Mouse (Mus musculus) limb, embryonic 10.5 days (tissue): Measurements from ENCODE around the gene Reck. TPM values are rescaled to one million over a fixed set of nuclear protein-coding genes. Genes with fewer than 3 reads are reported as not detected.

Experiments used
- DNase-seq: peaks from one replicate; pipeline ENCODE4 v3.0.0-alpha.2; 2017; ENCODE audit warnings: low spot score
- H3K27ac ChIP-seq: fragments of 300-500 bp; sonication (generic); 2 replicates; pipeline ENCODE4 v1.5.1; 2016; ENCODE audit warnings: mild to moderate bottlenecking
- H3K27me3 ChIP-seq: fragments of 300-500 bp; sonication (generic); 2 replicates; pipeline ENCODE4 v1.6.1; 2016; ENCODE audit warnings: low read depth, mild to moderate bottlenecking; ENCODE audit not compliant: poor library complexity, severe bottlenecking
- H3K36me3 ChIP-seq: fragments of 300-500 bp; sonication (generic); 2 replicates; pipeline ENCODE4 v1.6.1; 2016; ENCODE audit warnings: mild to moderate bottlenecking, moderate library complexity
- H3K4me1 ChIP-seq: fragments of 300-500 bp; sonication (generic); 2 replicates; pipeline ENCODE4 v1.6.1; 2016
- H3K4me3 ChIP-seq: fragments of 300-500 bp; sonication (generic); 2 replicates; pipeline ENCODE4 v1.5.1; 2016; ENCODE audit warnings: mild to moderate bottlenecking, moderate library complexity
- H3K9me3 ChIP-seq: fragments of 300-500 bp; sonication (generic); replicated peaks from 2 replicates; pipeline ENCODE4 v1.6.1; 2016; ENCODE audit warnings: mild to moderate bottlenecking
- WGBS: fragments of 180-500 bp; shearing (Covaris S2); methylation state at CpG from one replicate; pipeline ENCODE4 v1.1.7; 2016; 5-methylcytosine and 5-hydroxymethylcytosine counted together
- polyA plus RNA-seq: library from polyadenylated mRNA; unstranded; fragments of >200 nt; fragmentation: Nextera tagmentation; extraction: Ambion mirVana; gene quantifications from 2 replicates; pipeline ENCODE4 v1.2.1, GENCODE M21; 2016

Gene Reck
- polyA plus RNA-seq, 1 experiment from 2014 or later: 22.9 TPM

DNA sequence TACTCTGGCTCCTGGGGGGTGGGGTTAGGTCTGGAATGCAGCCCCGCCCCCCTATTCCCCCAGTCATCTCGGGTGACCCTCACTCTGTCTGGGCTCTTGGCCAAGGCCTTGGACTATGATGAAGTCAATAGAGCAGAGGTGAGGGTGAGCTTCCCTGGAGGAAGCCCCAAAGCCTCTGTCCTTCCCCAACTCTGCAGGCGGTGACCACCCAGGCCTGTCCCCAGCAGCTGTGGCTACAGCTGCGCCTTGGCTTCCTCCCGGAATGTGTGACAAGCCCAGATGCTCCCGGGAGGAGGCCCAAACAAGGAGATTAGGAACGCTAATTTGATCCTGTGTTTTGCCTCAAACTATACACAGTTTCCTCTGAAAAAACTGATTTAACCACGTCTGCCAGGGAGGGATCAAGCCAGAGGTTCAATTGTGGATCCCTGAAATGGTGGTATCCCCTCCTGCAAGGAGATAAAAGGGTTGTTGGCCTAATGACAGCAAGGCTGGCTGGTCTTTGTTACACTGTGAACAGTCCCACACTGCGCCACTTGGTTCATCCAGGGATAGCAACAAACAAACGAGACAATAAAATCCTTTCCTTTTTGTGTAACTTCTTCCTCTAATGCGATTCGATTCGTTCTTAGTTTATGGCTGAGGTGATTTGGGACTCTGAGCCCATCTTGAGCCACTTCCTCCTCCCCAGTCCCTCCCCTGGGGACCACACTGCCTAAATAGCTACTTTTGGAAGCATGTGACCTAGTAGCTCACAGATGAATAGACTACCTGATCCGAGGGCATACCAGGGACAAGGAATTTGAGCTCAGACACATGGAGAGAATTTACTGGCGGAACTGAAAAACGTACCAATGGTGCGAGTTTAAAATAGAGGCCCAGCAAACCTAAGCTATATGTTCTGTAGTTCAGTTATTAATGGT lies 103.5 kb downstream of the Reck start:
- Histone ChIP-seq H3K9me3 (no peaks in the 10 kb centered on the region), H3K27me3 (0 out of 2 replicates have a peak, but pooled peaks cover 6% of the 10 kb centered on the region), H3K27ac (peak overlapping the region; percentile 78), H3K4me3 (no peak overlapping the region), H3K4me1 (peaks cover 22% of the 10 kb centered on the region), H3K36me3 (no peaks in the 10 kb centered on the region)
- WGBS: 25% methylated on average over 17 of the region's 17 CpGs
- DNase-seq: no peak

DNA sequence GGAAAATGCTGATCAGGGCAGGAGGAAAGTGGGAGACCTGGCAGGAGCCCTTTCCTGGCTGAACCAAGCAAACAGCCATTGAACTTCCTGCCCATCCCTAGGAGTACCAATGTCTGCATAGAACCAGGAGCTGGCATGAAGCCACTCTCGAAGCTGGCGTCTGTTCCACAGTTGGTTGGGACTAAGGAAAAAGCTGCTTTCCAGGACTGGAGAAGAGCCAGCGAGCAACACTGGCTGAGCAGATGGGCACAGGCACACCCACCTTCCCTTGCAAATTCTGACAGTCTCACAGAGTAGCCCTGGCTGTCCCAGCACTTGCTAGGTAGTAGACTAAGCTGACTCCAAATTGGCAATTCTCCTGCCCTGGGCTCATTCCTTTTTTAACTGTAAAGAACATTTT lies 104.4 kb downstream of the Reck start:
- Histone ChIP-seq H3K4me1 (peaks cover 22% of the 10 kb centered on the region), H3K36me3 (no peaks in the 10 kb centered on the region), H3K27me3 (0 out of 2 replicates have a peak, but pooled peaks cover 9% of the 10 kb centered on the region), H3K27ac (no peak overlapping the region), H3K4me3 (no peak overlapping the region), H3K9me3 (no peaks in the 10 kb centered on the region)
- 94% methylated on average over 3 of the region's 3 CpGs for WGBS
- DNase-seq: no peak

DNA sequence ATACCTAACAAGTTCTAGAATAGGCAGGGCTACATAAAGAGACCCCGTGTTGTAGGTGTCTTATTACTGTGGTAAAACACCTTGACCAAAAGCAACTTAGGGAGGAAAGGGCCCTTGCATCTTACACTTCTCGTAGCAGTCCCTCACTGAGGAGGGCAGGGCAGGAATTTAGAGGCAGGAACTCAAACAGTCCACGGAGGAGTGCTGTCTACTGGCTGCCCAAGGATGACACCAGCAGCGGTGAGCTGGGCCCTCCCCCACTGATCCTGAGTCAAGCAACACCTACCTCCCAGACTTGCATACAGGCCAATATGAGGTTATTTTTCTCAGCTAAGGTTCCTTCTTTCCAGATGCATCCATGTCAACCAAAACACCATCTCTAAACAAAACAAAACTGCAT lies 104.9 kb downstream of the Reck start:
- no peak overlapping the region for H3K27ac ChIP-seq
- no peak overlapping the region for H3K4me3 ChIP-seq
- H3K4me1 ChIP-seq: peaks cover 22% of the 10 kb centered on the region
- DNase-seq: no peak
- no peaks in the 10 kb centered on the region for H3K9me3 ChIP-seq
- H3K27me3 ChIP-seq: 0 out of 2 replicates have a peak, but pooled peaks cover 9% of the 10 kb centered on the region
- no peaks in the 10 kb centered on the region for H3K36me3 ChIP-seq
- WGBS: 85% methylated on average over 4 of the region's 4 CpGs

DNA sequence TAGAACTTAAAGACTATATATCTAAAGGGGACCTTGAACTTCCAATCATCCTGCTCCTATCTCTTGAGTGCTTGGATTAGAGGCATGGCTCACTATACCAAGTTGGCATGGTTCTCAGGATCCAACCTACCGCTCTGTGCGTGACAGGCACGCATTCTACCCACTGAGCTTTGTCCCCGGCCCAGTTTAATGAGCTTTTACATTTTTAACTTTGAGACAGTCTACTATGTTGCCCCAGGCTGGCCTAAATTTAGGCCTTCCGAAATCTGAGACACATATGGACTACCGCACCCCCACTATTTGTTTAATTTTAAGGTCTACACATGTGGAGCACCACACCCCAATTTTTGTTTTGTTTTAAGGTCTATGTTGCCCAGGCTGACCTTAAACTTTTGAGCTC lies 105.5 kb downstream of the Reck start:
- Histone ChIP-seq H3K27me3 (0 out of 2 replicates have a peak, but pooled peaks cover 9% of the 10 kb centered on the region), H3K9me3 (no peaks in the 10 kb centered on the region), H3K4me3 (no peak overlapping the region), H3K27ac (0 out of 2 replicates have a peak overlapping the region, but pooled peaks have one; percentile 51), H3K36me3 (no peaks in the 10 kb centered on the region), H3K4me1 (peaks cover 22% of the 10 kb centered on the region)
- DNase-seq: no peak
- 98% methylated on average over 6 of the region's 6 CpGs for WGBS

DNA sequence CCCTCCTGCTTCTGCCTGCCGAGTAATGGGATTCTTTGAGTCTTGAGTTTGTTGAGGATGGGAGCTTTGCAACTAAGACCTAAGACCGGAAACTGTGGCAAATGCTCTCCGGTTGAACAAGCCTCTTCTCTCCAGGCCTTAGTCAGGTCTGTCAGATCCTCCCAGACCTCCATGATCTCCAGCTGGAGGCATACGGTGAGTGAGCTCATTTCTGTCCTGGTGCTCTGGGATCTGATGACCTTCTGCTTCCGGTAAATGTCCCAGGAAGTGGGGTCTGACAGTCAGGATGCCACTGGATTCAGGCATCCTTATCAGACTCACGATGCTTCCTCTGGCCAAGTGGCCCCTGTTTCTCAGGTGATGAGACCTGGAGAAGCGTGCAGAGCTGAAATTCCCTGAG lies 105.9 kb downstream of the Reck start:
- 92% methylated on average over 7 of the region's 7 CpGs for WGBS

DNA sequence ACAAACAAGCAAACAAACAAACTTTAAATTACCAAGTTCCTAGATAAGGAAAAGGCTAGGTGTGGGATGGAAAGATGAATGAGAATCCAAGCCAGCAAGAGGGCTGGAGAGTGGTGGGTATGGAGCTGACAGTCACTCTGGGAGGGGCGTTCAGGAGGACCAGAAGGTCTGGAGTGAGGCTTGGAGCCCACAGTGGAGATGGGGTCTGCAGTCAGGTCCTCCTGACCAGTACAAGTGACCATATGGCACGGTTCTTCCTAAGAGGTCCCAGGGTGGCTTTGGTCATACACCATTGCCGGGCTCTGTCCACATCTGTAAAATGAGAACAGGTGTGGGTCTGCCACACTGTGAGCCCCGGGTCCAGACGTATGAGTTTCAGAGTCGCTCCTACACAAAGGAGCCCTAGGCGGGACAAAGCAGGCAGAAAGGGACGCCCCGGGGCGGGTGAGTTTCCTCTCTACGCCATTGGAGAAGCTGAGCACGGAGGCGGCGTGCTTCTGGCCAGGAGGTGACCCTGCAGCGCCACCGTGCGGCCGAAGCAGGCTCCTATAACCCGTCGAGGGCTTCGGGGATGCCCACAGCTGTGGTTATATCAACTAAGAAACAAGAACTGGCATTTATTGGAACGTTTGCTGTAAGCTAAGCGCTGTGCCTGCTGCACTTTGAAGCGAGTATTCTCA lies 106.9 kb downstream of the Reck start:
- Histone ChIP-seq H3K9me3 (no peaks in the 10 kb centered on the region), H3K27me3 (0 out of 2 replicates have a peak, but pooled peaks cover 9% of the 10 kb centered on the region), H3K36me3 (no peaks in the 10 kb centered on the region), H3K4me1 (peaks cover 22% of the 10 kb centered on the region), H3K27ac (peak overlapping the region; percentile 91), H3K4me3 (peak overlapping the region; percentile 50)
- peak; percentile 98 for DNase-seq
- WGBS: 2% methylated on average over 24 of the region's 24 CpGs

More for the DNA sequence above, 105.9 kb downstream of the Reck start:
- no peaks in the 10 kb centered on the region for H3K36me3 ChIP-seq
- H3K27me3 ChIP-seq: 0 out of 2 replicates have a peak, but pooled peaks cover 9% of the 10 kb centered on the region
- H3K4me1 ChIP-seq: peaks cover 22% of the 10 kb centered on the region
- H3K27ac ChIP-seq: peak overlapping the region; percentile 51
- H3K4me3 ChIP-seq: no peak overlapping the region
- no peak for DNase-seq
- H3K9me3 ChIP-seq: no peaks in the 10 kb centered on the region

DNA sequence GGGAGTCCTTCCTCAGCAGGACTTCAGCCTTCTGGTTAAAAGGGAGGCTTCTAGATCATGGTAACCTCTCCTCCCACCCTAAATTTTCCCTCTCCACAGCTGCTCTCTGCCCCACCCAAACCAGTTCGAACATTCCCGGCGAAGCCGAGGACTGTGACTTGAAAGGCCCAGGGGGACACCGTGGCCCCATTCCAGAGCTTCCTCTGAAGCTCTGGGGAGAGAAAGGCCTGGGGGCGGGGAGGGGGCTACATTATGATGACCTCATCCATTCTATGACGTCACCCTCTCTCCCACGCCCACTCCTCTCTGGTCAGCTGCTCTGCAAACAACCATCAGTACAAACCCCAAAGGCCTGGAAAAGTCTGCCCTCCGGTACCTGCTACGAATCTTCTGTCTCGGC lies 107.9 kb downstream of the Reck start, which contains the start of gene Ccin:
TSS of gene Ccin (plus strand) at position 303 of the 400 bp plus-strand sequence.
- Histone ChIP-seq H3K36me3 (no peaks in the 10 kb centered on the region), H3K27me3 (0 out of 2 replicates have a peak, but pooled peaks cover 3% of the 10 kb centered on the region), H3K4me1 (peaks cover 22% of the 10 kb centered on the region), H3K4me3 (peak within 1 kb of the TSS; percentile 50), H3K27ac (peak within 1 kb of the TSS; percentile 91), H3K9me3 (no peaks in the 10 kb centered on the region)
- DNase-seq: no peak
- 83% methylated on average over 11 of the region's 11 CpGs for WGBS

DNA sequence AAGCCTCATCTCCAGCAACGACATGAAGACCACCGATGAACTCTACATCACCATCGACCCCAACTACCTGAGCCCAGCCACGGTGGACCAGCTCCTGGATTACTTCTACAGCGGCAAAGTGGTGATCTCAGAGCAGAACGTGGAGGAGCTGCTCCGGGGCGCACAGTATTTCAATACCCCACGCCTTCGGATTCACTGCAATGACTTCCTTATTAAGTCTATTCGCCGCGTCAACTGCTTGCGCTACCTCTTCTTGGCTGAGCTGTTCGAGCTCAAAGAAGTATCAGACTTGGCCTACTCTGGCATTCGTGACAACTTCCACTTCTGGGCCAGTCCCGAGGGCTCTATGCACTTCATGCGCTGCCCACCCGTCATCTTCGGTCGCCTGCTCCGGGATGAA lies 108.4 kb downstream of the Reck start:
- H3K4me1 ChIP-seq: peaks cover 16% of the 10 kb centered on the region
- H3K27ac ChIP-seq: no peak overlapping the region
- 92% methylated on average over 22 of the region's 22 CpGs for WGBS
- DNase-seq: no peak
- 0 out of 2 replicates have a peak, but pooled peaks cover 3% of the 10 kb centered on the region for H3K27me3 ChIP-seq
- no peaks in the 10 kb centered on the region for H3K36me3 ChIP-seq
- H3K9me3 ChIP-seq: no peaks in the 10 kb centered on the region
- H3K4me3 ChIP-seq: no peak overlapping the region

DNA sequence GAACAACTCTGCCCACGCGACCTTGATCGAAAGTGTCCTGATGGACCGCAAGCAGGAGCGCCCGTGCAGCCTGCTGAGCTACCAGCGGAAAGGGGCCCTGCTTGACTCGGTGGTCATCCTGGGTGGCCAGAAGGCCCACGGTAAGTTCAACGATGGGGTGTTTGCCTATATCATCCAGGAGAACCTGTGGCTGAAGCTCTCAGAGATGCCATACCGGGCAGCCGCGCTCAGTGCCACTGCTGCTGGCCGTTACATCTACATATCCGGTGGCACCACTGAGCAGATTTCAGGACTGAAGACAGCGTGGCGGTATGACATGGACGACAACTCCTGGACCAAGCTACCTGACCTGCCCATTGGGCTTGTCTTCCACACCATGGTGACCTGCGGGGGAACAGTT lies 109.0 kb downstream of the Reck start:
- H3K4me1 ChIP-seq: peaks cover 10% of the 10 kb centered on the region
- H3K27ac ChIP-seq: no peak overlapping the region
- H3K9me3 ChIP-seq: no peaks in the 10 kb centered on the region
- DNase-seq: peak; percentile 26
- 0 out of 2 replicates have a peak, but pooled peaks cover 3% of the 10 kb centered on the region for H3K27me3 ChIP-seq
- no peak overlapping the region for H3K4me3 ChIP-seq
- WGBS: 92% methylated on average over 19 of the region's 19 CpGs
- H3K36me3 ChIP-seq: no peaks in the 10 kb centered on the region

DNA sequence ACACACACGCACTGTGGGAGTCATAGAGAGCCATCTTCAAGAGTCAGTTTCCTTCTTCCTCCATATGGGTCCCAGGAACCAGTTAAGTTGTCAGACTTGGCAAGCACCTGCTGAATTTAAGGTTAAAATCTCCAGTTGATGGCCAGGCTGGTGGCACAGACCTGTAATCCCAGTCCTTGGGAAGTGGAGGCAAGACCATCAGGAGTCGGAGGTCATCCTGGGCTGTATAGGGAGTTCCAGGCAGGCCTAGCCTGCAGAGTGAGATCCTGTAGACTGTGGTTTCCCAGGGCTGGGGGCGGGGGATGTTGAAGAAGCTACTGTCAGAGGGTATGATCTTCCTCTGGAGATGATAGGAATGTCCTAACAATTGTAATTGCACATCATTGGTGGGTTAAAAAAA lies 113.6 kb downstream of the Reck start:
- 89% methylated on average over 3 of the region's 3 CpGs for WGBS
- no peaks in the 10 kb centered on the region for H3K9me3 ChIP-seq
- no peaks in the 10 kb centered on the region for H3K36me3 ChIP-seq
- H3K4me3 ChIP-seq: no peak overlapping the region
- peak; percentile 15 for DNase-seq
- no peaks in the 10 kb centered on the region for H3K4me1 ChIP-seq
- no peak overlapping the region for H3K27ac ChIP-seq
- H3K27me3 ChIP-seq: 0 out of 2 replicates have a peak, but pooled peaks cover 3% of the 10 kb centered on the region

DNA sequence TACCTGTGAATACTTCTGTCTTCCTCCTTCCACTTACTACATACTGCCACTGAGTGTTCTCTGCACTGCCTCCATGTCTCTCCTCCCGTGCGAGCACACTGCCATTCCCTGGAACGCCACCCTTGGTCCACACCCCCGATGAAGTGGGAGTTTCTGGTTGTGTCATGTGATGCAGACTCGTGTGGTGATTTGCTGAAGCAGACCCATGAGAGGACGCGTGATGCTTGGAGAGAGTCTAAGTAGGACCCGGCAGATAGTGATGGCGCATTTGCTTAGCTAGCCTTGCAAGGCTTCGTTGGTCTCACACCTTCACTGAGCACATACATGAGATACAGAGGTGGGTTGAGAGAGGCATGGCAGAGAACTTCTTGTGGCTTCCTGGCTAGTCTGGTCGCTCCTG lies 117.7 kb downstream of the Reck start:
- peak; percentile 21 for DNase-seq
- H3K4me3 ChIP-seq: no peak overlapping the region
- no peaks in the 10 kb centered on the region for H3K9me3 ChIP-seq
- H3K27me3 ChIP-seq: no peaks in the 10 kb centered on the region
- H3K4me1 ChIP-seq: no peaks in the 10 kb centered on the region
- no peak overlapping the region for H3K27ac ChIP-seq
- WGBS: 93% methylated on average over 11 of the region's 11 CpGs
- no peaks in the 10 kb centered on the region for H3K36me3 ChIP-seq

DNA sequence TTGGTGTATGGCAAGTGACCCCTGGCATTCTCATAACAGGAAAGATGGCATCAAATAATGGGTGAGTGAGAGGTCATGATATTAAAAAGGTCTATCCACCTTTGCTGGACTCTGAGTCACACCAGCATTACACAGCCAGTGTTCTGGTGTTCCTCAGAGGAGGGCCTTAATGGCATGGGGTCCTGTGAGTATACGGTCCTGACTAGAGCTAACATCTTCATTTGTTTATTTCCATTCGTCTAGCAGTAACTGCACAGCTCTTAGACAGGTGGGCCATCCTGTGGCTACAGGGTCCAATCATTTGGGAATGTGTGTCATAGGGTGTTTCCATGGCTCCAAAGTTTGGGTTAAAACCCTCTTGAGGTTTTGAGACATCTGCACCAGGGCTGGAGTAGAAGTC lies 119.0 kb downstream of the Reck start:
- Histone ChIP-seq H3K4me3 (no peak overlapping the region), H3K9me3 (no peaks in the 10 kb centered on the region), H3K27ac (no peak overlapping the region), H3K36me3 (no peaks in the 10 kb centered on the region), H3K27me3 (no peaks in the 10 kb centered on the region), H3K4me1 (no peaks in the 10 kb centered on the region)
- DNase-seq: no peak
- 74% methylated on average over 2 of the region's 2 CpGs for WGBS
